Mouse (Mus musculus): ENCODE data around the gene Psmb9. TPM values are rescaled to one million over a fixed set of nuclear protein-coding genes. Genes with fewer than 3 reads are reported as not detected.
"Not testable (repeated sequence)": the region's sequence is repeated elsewhere in the genome, so short reads cannot be mapped to it uniquely, and the experiment has no call there.

Gene Psmb9
- total RNA-seq, 2 experiments from 2014 or later, result 1.1 to 1.8 TPM

GRCm38 (mm10) chr17:34186885-34187260, 691 bp downstream of the Psmb9 start:
- DNase-seq (ENCODE audit: low spot score in 2 of 2), result no peak

GRCm38 (mm10) chr17:34185526-34185925, 2.0 kb downstream of the Psmb9 start:
- DNase-seq (ENCODE audit: low spot score in 2 of 2), result no peak

GRCm38 (mm10) chr17:34183564-34184219, 3.9 kb downstream of the Psmb9 start:
- DNase-seq (ENCODE audit: low spot score in 2 of 2), result no peak

- no peak for DNase-seq (ENCODE audit: low spot score in 2 of 2)
Observed at GRCm38 (mm10) chr17:34179913-34180859, 7.4 kb downstream of the Psmb9 start.

GRCm38 (mm10) chr17:34179019-34179418, 8.5 kb downstream of the Psmb9 start:
- no peak for DNase-seq (ENCODE audit: low spot score in 2 of 2)

GRCm38 (mm10) chr17:34177179-34177578, 10.4 kb downstream of the Psmb9 start:
- DNase-seq (ENCODE audit: low spot score in 2 of 2), result no peak

GRCm38 (mm10) chr17:34174075-34174474, 13.5 kb downstream of the Psmb9 start:
- DNase-seq (ENCODE audit: low spot score in 2 of 2), result no peak

- no peak for DNase-seq (ENCODE audit: low spot score in 2 of 2)
Observed at GRCm38 (mm10) chr17:34172528-34172927, 15.0 kb downstream of the Psmb9 start.

GRCm38 (mm10) chr17:34170877-34171498, 16.6 kb downstream of the Psmb9 start:
- DNase-seq (ENCODE audit: low spot score in 2 of 2), result peak; percentile 81 to 91

GRCm38 (mm10) chr17:34170487-34170876, 17.1 kb downstream of the Psmb9 start:
- no peak for DNase-seq (ENCODE audit: low spot score in 2 of 2)

- peak; percentile 11 to 54 for DNase-seq (ENCODE audit: low spot score in 2 of 2)
Observed at GRCm38 (mm10) chr17:34169279-34169678, 18.3 kb downstream of the Psmb9 start.

- DNase-seq (ENCODE audit: low spot score in 2 of 2), result no peak
Observed at GRCm38 (mm10) chr17:34165033-34165730, 22.4 kb downstream of the Psmb9 start.

GRCm38 (mm10) chr17:34164202-34164895, 23.2 kb downstream of the Psmb9 start:
- DNase-seq (ENCODE audit: low spot score in 2 of 2), result no peak

GRCm38 (mm10) chr17:34155534-34155933, 32.0 kb downstream of the Psmb9 start:
- DNase-seq (ENCODE audit: low spot score in 2 of 2), result no peak

GRCm38 (mm10) chr17:34152923-34153322, 34.6 kb downstream of the Psmb9 start, which contains the start of gene H2-DMb1:
Gene H2-DMb1 (plus strand): TSS chr17:34153072.
- DNase-seq (ENCODE audit: low spot score in 2 of 2), result peak in 1 of 2 experiments; percentile 70

- DNase-seq (ENCODE audit: low spot score in 2 of 2), result no peak
Observed at GRCm38 (mm10) chr17:34144960-34145371, 42.6 kb downstream of the Psmb9 start.

- not testable (repeated sequence) for DNase-seq (ENCODE audit: low spot score in 2 of 2)
Observed at GRCm38 (mm10) chr17:34144221-34144620, 43.3 kb downstream of the Psmb9 start.

- no peak for DNase-seq (ENCODE audit: low spot score in 2 of 2)
Observed at GRCm38 (mm10) chr17:34143461-34143860, 44.1 kb downstream of the Psmb9 start.

GRCm38 (mm10) chr17:34143033-34143432, 44.5 kb downstream of the Psmb9 start, which contains the start of gene H2-DMb2:
Gene H2-DMb2 (plus strand): TSS chr17:34143307.
- no peak for DNase-seq (ENCODE audit: low spot score in 2 of 2)

GRCm38 (mm10) chr17:34142456-34143010, 45.0 kb downstream of the Psmb9 start:
- DNase-seq (ENCODE audit: low spot score in 2 of 2), result no peak

All from layer of hippocampus, postnatal 14 days (tissue).